Mouse (Mus musculus) testis, adult 2 months (tissue): ENCODE measurements around the gene 1810010D01Rik.

Experiments
- CTCF ChIP-seq: fragments of 200-500 bp; IDR thresholded peaks from 2 replicates; pipeline ENCODE4 v1.5.1; 2012; ENCODE audit warnings: low read depth, mild to moderate bottlenecking, inconsistent platforms, low read length, moderate library complexity; ENCODE audit not compliant: control insufficient read depth, insufficient read depth, insufficient replicate concordance
- POLR2A ChIP-seq: fragments of 200-500 bp; IDR thresholded peaks from 2 replicates; pipeline ENCODE4 v1.6.1; 2012; ENCODE audit warnings: low read depth, mild to moderate bottlenecking, inconsistent platforms, low read length, moderate library complexity; ENCODE audit not compliant: control insufficient read depth

GRCm38 (mm10) chr7:145197042-145197441 is 10.9 kb downstream of the 1810010D01Rik start:
- TF ChIP-seq CTCF (no peak), POLR2A (no peak)
